Mouse (Mus musculus): ENCODE measurements around the gene Cnr1. TPM values are rescaled to one million over a fixed set of nuclear protein-coding genes. Genes with fewer than 3 reads are reported as not detected.
A peak's percentile ranks its signal among the peaks of the same experiment; 100 is the strongest.

Cnr1 gene
- total RNA-seq (2021) = 100 to 1,000 TPM; 120 to 127 TPM

DNA sequence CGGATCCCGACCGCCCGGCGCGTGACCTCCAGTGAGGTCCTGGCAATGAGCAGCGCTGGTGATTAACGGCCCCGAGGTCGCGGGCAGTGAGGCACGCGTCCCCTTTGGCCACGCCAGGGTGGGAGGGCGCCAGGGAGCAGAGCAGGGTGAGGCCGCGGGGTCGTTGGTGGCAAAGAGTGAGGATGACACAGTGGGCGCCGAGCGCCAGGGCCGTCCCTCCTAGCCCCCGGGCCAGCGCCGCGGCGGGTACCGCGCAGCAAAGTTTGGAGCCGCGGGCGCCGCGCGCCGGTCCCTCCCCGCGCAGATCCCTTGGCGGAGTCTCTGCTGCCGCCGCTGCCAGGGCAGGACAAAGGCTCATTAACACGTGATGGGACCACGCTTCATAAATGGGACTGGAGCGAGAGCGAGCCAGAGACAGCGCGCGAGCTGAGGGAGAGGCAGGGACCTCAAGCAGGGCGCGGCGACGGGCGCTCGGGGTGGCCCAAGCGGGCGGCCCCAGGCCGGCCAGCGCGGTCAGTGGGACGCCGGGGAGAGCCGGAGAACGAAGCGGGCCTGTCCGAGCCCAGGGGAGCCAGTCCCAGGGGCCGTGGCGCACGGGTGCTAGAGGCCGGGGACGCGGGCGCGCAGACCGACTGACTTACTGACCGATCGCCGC, at the start of gene Cnr1:
TSS of gene Cnr1 (plus strand) at position 360 of the 655 bp plus-strand sequence.
- intact Hi-C loops (cut with DNase I) = loop anchor here (5.0 to 10.0 kb wide), 2 partner anchors 397 to 530 kb away; no protein-coding TSS in a partner anchor
- peak; percentile 75 to 77 for DNase-seq (ENCODE audit: low spot score in 2 of 2)

DNA sequence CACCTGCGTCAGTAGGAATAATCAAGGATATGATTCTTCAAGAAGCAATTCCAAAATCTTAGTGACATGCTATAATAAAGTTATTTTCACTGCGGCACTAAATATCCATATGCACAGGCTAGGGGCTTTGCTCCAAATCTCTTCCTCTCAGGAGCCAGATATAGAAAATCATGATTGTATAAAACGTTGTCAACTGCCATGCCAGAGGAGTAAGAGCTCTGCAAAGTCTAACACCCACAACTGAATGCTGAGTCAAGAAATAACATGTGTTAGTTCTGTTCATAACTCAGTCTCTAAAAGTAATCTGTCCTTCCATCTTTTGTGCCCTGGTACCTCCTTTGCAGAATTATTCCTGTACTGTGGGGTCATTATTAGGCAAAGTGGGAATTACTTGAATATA, 44.4 kb upstream of the Cnr1 start:
- intact Hi-C loops (cut with DNase I) = no loop called here
- DNase-seq (ENCODE audit: low spot score in 2 of 2) = peak in 1 of 2 experiments; percentile 14

DNA sequence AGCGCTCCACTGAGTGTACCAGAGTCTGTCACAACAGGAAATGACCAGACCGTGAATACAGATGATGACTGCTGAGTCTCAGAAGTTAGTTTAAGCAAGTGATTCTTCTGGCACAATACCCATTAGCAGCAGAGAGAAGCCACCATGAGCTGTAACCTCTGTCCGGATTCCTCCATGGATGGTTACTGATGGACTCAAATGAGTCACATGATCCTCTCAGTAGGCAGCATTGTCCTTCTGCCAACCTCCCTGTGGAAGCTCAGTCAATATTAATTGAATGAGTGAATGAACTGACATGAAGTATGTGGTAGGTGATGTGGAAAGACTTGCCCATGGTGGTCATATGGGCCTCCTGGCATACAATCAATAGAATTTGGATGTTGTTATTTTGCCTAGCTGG, 38.4 kb upstream of the Cnr1 start:
- DNase-seq (ENCODE audit: low spot score in 2 of 2) = no peak
- intact Hi-C loops (cut with DNase I) = no loop called here

DNA sequence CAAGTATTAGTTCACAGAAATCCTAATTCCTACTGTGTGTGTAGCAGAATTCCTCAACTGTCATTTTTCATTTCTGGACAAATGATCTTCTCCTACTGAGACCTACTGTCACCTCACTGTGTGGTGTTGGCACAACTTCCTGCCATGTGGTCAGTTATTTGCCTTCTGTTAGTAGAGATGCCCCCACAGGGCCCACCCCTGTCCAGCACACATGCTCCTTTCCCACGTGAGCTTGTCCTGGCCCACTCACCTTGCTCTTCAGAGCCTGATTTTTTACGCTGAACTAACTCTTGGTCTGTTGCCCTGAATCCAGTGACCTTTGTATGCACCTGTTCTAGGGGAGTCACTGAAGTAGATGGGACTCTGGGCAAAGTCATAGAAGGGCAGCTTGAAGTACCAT, 34.4 kb upstream of the Cnr1 start:
- no peak for DNase-seq (ENCODE audit: low spot score in 2 of 2)
- intact Hi-C loops (cut with DNase I) = no loop called here

DNA sequence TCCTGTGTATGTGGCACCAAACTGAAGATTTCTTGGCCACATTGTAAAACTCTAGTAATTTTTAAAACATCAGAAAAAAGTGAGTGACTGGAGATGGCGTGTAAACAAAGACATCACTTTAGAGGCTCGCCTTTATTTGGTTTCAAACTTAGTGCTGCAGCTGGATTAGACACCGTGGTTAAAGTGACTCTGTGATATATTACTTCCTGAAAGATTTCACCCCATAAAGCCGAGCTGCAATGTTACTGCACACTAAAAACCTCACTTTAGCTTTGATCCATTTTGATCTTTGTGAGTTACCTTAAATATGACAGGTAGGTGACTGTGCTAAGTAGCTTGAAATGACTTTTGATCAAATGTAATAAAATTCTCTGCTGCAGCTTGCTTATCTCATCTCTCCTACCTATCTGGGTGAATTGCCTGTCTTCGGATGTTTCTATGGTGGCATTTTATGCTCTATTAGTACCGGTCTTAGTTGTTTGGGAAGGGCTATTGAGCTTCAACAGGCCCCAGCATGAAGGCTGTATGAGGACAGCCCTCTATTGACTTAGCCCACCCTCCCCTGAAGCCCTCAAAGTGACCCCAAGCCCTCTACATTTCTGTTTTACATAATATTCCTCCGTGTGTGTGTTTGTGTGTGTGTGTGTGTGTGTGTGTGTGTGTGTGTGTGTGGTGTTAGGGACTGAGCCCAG, 32.1 kb upstream of the Cnr1 start:
- intact Hi-C loops (cut with DNase I) = no loop called here
- no peak for DNase-seq (ENCODE audit: low spot score in 2 of 2)

DNA sequence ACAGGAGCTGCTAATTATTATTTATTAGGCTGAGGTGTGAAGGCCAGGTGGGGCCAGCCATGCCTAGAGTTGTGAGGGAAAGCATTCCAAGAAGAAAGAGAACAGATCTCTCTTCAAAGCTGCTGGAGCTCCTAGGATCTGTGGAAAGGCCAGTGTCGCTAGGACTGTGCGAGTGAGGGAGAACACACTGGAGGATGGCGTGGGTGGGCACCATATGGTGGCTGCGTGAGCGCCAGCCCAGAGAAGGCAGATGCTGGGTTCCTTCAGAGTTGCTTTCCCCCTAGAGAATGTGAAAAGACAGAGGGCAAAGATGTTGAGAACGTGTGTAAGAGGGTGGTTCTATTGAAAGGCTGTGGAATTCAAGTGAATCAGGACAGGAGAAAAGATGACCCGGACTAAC, 30.6 kb upstream of the Cnr1 start:
- DNase-seq (ENCODE audit: low spot score in 2 of 2) = peak; percentile 83 to 89
- intact Hi-C loops (cut with DNase I) = no loop called here

DNA sequence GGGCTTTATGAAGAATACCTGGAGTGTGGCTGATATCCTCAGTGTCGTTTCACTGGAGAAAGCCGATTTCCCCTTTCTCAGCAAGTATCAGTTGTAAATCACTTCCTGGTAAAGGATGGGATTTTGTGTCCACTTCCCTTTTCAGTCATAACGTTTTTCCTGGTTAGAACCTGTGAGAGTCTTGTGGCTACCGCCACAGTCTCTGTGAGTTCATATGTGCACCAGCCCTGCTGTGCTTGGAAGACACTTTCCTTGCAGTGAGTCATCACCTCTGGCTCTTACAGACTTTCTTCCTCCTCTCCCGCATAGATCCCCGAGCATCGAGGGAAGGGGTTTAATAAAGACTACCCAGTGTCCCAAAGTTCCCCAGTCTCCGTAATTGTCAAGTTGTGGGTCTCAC, 29.3 kb upstream of the Cnr1 start:
- DNase-seq (ENCODE audit: low spot score in 2 of 2) = no peak
- intact Hi-C loops (cut with DNase I) = no loop called here

DNA sequence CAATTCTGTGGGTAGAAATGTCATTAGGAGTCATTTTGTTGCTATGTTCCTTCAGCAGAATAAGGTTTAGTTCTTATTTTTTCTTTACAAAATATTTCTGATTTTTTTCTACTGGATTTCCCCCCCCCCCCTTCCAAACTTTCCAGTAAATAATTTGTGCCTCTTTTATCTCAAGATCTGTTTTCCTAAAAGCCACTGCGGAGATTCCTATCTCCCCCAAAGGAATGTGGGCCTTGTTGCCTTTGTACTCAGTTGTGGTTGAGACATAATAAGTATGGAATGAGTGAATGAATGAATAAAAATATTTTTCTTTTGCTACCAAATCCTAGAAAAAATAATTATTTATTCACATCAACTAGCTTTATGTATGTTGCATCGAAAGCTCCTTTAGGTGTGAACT, 28.9 kb upstream of the Cnr1 start:
- DNase-seq (ENCODE audit: low spot score in 2 of 2) = no peak
- intact Hi-C loops (cut with DNase I) = no loop called here

DNA sequence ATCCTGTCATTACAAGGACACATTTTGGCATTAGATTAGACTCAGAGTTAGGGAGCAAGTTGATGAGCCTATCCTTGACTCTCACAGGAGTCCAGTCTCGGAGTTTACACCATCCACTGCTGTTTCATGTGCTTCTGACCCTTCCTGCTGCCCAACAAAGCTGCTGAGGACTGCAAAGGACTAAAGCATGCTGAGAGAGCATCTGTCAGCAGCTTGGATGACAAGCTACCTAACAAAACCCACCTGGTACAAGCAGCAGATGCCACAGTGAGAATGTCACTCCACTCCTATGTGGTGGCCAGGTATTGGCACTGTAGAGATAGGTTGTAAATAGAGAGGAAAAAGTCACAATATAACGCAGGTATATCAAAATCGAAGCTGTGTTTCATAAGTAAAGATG, 22.7 kb upstream of the Cnr1 start:
- intact Hi-C loops (cut with DNase I) = no loop called here

DNA sequence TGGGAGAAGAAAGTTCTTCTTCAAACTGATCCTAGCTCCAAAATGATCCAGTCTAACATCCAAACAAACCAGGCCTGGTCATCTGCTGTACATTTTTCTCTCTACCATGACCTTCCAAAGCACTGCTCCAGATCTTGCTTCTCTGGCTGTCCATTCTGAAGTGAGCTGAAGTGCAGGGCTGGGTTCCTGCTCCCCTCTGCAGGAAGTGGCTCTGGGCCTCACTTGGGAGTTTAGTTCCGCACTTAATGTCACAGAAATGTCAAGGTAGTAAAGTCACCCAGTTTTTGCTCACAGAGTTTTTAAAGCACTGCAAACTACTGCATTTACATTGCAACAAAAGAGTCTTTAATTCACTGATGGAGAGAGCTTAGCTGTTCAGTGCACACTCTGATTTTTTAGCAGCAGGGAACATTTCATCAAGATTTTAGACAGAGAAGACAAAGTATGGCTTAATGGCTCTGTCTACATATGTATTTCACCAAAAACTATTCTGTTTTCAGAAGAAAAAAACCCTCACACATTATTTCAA, 20.5 kb upstream of the Cnr1 start:
- DNase-seq (ENCODE audit: low spot score in 2 of 2) = no peak
- intact Hi-C loops (cut with DNase I) = no loop called here

More for the DNA sequence above, 22.7 kb upstream of the Cnr1 start:
- peak in 1 of 2 experiments; percentile 5 for DNase-seq (ENCODE audit: low spot score in 2 of 2)

DNA sequence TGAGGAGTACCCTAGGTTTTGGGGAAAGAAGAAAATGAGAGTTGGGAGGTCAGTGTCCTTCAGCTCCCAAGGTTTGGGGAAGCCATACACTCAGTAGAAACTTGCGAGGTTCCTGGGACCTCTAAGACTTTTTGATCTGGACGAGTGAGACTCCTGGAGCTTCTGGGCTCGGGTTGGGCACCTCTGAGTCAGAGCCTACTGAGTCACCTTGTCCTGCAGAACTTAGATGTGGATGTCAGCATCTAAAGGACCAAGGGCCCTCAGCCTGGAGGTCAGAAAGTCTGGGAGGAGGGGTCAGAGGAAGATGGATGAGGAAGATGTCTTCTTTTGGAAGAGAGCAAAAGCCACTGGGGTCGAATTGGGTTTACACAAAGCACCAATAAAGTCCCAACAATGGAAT, 19.6 kb upstream of the Cnr1 start:
- intact Hi-C loops (cut with DNase I) = no loop called here

DNA sequence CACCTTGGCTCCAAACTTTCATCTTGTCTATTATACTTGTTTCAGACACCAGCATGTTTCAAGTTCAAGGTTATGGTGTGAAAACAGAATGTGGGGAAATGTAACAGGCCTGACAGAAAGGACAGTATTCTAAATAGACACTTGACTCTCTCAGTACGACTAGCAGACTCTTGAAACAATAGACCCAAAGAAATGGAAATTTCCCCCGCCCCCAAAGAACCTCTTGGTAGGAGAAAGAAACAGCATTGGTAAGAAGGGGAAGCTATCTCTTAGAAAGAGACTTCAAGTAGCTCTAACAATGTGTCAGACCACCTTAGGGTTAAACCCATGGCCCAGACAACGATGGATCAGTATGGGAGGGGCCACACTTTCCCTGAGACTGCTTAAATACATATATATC, 15.6 kb upstream of the Cnr1 start:
- no peak for DNase-seq (ENCODE audit: low spot score in 2 of 2)
- intact Hi-C loops (cut with DNase I) = no loop called here

More for the DNA sequence above, 19.6 kb upstream of the Cnr1 start:
- no peak for DNase-seq (ENCODE audit: low spot score in 2 of 2)

DNA sequence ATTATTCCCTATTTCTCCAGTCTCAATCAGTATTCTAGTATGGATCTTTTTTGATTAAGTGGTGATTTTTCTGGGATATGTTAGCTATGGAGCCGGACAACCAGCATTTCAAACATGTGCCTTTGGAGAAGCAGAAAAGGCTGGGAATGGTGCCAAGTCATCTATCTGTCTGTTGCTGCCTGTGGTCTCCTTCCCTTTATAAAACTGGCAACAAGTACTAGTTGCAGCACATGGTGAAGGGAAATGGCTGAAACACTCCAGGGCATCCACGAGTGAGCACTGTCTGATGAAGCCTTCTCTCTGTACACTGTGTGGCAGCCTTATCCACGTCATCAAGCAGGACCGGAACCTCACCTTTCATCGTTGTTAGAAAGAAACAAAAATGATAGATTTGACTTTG, 8.7 kb upstream of the Cnr1 start:
- intact Hi-C loops (cut with DNase I) = no loop called here
- no peak for DNase-seq (ENCODE audit: low spot score in 2 of 2)

DNA sequence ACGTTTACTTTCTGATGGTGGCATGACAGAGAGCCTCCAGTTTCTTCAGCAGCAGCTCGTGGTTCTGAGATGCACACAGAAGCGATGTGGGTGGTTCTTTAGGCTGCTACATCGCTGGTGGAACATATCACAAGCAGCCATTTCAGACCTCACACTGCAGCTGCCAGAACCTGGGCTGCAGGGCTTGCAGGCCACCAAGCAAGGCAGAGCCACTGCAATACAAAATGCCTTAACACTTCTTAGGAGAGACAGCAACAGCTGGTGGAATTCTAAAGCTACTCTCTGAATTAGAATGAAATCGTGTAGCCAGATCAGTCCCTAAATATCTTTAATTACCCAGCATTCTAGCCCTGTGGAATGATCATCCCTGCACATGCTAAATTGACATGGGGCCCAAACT, 3.6 kb upstream of the Cnr1 start:
- intact Hi-C loops (cut with DNase I) = loop anchor here (5.0 to 10.0 kb wide), 2 partner anchors 394 to 526 kb away; no protein-coding TSS in a partner anchor
- DNase-seq (ENCODE audit: low spot score in 2 of 2) = peak in 1 of 2 experiments; percentile 14

DNA sequence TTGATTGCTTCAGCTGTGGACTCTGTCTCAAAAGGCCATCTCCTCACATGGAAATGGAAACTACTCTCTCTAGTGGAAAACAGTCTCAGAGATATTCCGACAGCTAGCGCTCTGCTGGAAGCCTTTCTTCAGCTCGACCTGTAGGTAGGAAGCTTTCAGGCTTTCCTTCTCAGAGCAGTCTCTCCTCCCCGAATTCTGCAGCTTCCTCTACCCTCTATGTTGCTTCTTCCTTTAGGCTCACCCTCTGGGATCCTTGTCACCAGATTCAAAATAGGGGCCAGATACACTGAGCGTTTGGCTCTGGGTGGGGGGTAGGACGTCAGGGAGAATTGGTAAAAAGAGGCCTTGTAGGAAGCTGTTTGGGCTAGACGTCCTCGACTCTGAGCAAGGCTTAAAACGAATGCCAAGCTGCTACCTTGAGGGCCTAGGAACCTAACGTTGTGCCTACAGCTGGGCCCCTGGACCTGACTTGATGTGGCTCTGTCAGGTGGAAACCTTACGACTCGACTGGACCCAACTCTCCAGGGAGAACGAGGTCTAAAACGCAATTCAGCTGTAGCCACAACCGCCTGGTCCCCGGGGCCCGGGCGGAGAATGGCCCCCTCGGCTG, 1.1 kb upstream of the Cnr1 start:
- intact Hi-C loops (cut with DNase I) = loop anchor here (5.0 to 10.0 kb wide), 2 partner anchors 396 to 528 kb away; no protein-coding TSS in a partner anchor
- DNase-seq (ENCODE audit: low spot score in 2 of 2) = peak; percentile 57 to 59

DNA sequence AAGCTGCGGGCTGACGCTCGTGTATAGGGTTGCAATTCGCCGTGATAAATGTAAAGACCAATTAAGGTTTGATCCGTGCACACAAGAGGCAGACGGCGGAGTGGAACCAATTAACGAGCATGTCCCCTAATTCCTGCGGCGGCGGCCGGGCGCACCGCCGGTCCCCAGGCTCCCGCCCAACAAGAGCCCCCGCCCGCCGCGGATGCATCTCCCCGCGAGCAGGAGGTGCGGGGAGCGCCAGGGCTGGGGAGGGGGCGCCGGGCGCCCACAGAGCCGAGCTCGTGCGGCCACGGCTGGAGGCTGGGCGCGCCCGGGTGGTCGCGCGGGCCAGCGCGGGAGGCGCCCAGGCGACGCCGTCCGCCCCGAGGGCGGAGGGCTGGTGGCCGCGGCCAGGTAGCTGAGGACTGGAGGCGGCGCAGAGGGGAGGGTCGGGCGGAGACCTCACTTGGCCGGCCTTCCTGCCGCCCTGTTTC, 596 bp upstream of the Cnr1 start:
- intact Hi-C loops (cut with DNase I) = loop anchor here (5.0 to 10.0 kb wide), 2 partner anchors 396 to 529 kb away; no protein-coding TSS in a partner anchor
- DNase-seq (ENCODE audit: low spot score in 2 of 2) = no peak

DNA sequence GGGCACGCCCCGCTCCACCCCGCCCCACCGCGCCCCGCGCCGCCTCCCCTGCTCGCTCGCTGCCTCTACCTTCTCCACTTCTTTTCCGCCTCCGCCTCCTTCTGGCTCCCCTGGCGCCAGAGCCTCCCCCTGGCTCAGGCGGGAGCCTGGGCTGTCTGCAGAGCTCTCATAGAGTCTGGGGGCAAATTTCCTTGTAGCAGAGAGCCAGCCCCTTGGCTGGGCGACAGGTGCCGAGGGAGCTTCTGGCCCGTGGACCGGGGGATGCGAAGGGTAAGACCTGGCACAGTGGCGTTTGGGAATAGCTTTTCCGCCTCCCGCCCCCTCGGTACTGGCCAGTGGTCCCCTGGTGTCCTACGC, 474 bp downstream of the Cnr1 start:
- intact Hi-C loops (cut with DNase I) = loop anchor here (5.0 to 10.0 kb wide), 4 partner anchors 188 to 530 kb away; no protein-coding TSS in a partner anchor
- DNase-seq (ENCODE audit: low spot score in 2 of 2) = no peak

DNA sequence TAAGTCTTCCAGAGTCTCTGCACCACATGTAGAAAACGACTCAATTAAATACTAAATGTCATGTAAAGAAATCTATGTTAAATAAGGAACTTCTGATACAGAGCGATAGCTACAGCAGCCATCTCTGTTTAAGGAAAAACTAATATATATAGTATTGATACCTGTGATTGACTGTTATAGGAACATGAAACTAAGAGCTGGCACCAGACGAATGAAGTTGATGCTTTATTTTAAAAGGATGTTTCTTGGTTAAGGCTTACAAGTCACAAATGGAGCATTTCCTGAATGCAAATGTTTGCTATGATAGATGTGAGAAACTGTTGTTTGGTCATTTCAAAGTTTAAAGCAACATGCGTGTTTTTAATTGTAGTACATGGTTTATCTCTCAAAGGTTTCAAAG, 1.1 kb downstream of the Cnr1 start:
- intact Hi-C loops (cut with DNase I) = loop anchor here (5.0 to 10.0 kb wide), 3 partner anchors 188 to 531 kb away; no protein-coding TSS in a partner anchor
- DNase-seq (ENCODE audit: low spot score in 2 of 2) = no peak

DNA sequence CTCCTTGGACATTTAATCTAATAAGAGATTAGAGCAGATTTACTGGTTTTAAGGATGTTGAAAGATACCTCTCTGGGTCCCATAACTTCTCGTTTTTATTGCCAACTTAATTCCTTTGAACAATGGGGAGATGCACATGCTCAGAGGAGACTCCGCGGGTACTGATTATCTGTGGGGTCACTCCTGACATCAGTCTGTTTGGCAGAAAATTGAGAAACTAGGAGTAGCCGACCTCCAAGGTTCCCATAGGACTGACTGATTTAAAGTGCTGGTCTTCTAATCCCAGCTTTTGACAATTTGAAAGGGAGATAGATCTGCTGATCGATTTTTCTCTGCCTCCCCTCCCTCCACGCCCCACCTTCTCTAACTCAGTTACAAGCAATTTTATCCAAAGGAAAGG, 1.6 kb downstream of the Cnr1 start:
- intact Hi-C loops (cut with DNase I) = loop anchor here (5.0 to 10.0 kb wide), 3 partner anchors 189 to 531 kb away; no protein-coding TSS in a partner anchor
- no peak for DNase-seq (ENCODE audit: low spot score in 2 of 2)

DNA sequence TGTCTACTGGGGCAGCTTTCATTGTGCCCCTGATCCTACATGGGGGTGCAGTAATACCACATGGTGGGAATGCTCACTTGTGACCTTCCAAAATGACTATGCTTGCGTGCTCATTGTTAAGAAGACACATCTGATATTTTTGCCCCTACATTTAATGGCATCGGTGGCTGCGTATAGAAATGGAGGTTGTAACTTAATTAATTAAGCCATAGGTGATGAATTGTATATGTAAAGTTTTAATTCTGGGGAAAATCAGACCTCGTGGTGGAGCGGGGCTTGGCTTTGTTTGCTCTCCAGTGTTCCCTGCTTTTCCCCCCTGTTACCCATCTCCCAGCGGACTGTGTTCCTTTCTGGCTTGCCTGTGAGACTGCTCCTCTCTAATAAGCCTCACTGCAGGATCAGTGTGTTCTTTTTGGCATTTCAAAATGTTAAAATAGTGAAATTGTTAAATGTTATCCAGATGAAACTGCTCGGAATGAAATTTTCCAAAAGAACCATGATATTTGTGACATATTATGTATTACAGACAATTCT, 2.4 kb downstream of the Cnr1 start:
- intact Hi-C loops (cut with DNase I) = loop anchor here (5.0 to 10.0 kb wide), 3 partner anchors 189 to 532 kb away; no protein-coding TSS in a partner anchor
- peak in 1 of 2 experiments; percentile 15 for DNase-seq (ENCODE audit: low spot score in 2 of 2)
